Comparison of ENCODE assay signal across 11 mouse cellular contexts in genomic region chr9:107961351-107961762, GRCm38 (mm10). TPM values are rescaled to one million over a fixed set of nuclear protein-coding genes. Genes with fewer than 3 reads are reported as not detected.
DNase-seq lines count a peak whose midpoint lies in the region; ATAC-seq and TF ChIP-seq lines count a peak whose summit lies in the region.
"Had no signal": no experiment of that assay in that cellular context is flagged by ENCODE, and none has a peak within 500 bp of the region (broad histone marks: within the 10 kb centered on the region; RNA-seq: fewer than 3 reads in every experiment).

No protein-coding gene starts in this region.

- peak overlapping the region; percentile 17; the same call in 1 of the 2 replicates for H3K9ac ChIP-seq in neural tube, embryonic 13.5 days
- 0 out of 2 replicates have a peak overlapping the region, but pooled peaks have one; percentile 25 for H3K9ac ChIP-seq in hindbrain, embryonic 12.5 days
- H3K9ac ChIP-seq in lung, postnatal 0 days (replicated peaks; ENCODE audit: low read depth): no peak overlapping the region
- H3K9ac ChIP-seq: limb, embryonic 13.5 days had no signal

- TF ChIP-seq CTCF in lung, adult 2 months (IDR thresholded peaks at IDR 0.05; ENCODE audit: insufficient read depth, low read length): no peak
- TF ChIP-seq CTCF in lung, postnatal 0 days (IDR thresholded peaks at IDR 0.05): no peak

- 69% methylated on average over 10 of the region's 10 CpGs for WGBS in neural tube, embryonic 13.5 days
- 78% methylated on average over 10 of the region's 10 CpGs for WGBS in hindbrain, embryonic 12.5 days
- 87% methylated on average over 10 of the region's 10 CpGs for WGBS in lung, adult 2 months
- WGBS in lung, postnatal 0 days: 87% methylated on average over 10 of the region's 10 CpGs

- TF ChIP-seq POLR2A in lung, adult 2 months (IDR thresholded peaks at IDR 0.05; ENCODE audit: borderline replicate concordance, extremely low read depth, low read depth, low read length): no peak

- TF ChIP-seq EP300 in lung, postnatal 0 days (IDR thresholded peaks at IDR 0.05): no peak

- peak; percentile 63 for ATAC-seq in neural tube, embryonic 13.5 days (ENCODE audit: low read depth)
- no peak; the same call in 1 of the 2 replicates for ATAC-seq in hindbrain, embryonic 12.5 days (ENCODE audit: low FRiP score)
- ATAC-seq in lung, postnatal 0 days: no peak

- intact Hi-C loops in left cerebral cortex, postnatal 10 days (cut with DNase I): loop anchor here (5.0 kb wide), 2 partner anchors 91 to 106 kb away; partner anchors contain the start of gene Amigo3

- no peak overlapping the region for H3K4me3 ChIP-seq in neural tube, embryonic 13.5 days
- H3K4me3 ChIP-seq in hindbrain, embryonic 12.5 days: no peak overlapping the region
- no peak overlapping the region for H3K4me3 ChIP-seq in lung, adult 2 months (replicated peaks; ENCODE audit: extremely low read depth, low read depth, low read length)
- no peak overlapping the region for H3K4me3 ChIP-seq in lung, postnatal 0 days (ENCODE audit: low read depth, low read length)
- H3K4me3 ChIP-seq: limb, embryonic 13.5 days had no signal

- H3K4me2 ChIP-seq in neural tube, embryonic 13.5 days: peak overlapping the region; percentile 22; the same call in 1 of the 2 replicates
- H3K4me2 ChIP-seq in hindbrain, embryonic 12.5 days (replicated peaks): no peak overlapping the region
- H3K4me2 ChIP-seq in lung, postnatal 0 days (replicated peaks; ENCODE audit: low read depth, low read length): no peak overlapping the region
- H3K4me2 ChIP-seq: limb, embryonic 13.5 days had no signal

- DNase-seq in neural tube, embryonic 10.5 days (ENCODE audit: extremely low spot score, low spot score): no peak
- peak; percentile 78 to 79 for DNase-seq in left cerebral cortex, postnatal 10 days (ENCODE audit: extremely low spot score in 1 of 2, low spot score in 2 of 2)
- DNase-seq in right cerebral cortex, postnatal 4 days: peak; percentile 64
- no peak for DNase-seq in lung, adult 2 months
- DNase-seq in lung, postnatal 0 days (ENCODE audit: low spot score): no peak
- no peak for DNase-seq in cerebellum, postnatal 25 days

- H3K27ac ChIP-seq in neural tube, embryonic 13.5 days (replicated peaks): peak overlapping the region; percentile 46
- H3K27ac ChIP-seq in hindbrain, embryonic 12.5 days: peak overlapping the region; percentile 8; the same call in 1 of the 2 replicates
- no peak overlapping the region for H3K27ac ChIP-seq in lung, postnatal 0 days (ENCODE audit: low read length)
- H3K27ac ChIP-seq: limb, embryonic 13.5 days had no signal

- H3K27me3 ChIP-seq in neural tube, embryonic 13.5 days: no peaks in the 10 kb centered on the region
- H3K27me3 ChIP-seq in hindbrain, embryonic 12.5 days: no peaks in the 10 kb centered on the region
- H3K27me3 ChIP-seq in lung, postnatal 0 days (replicated peaks; ENCODE audit: insufficient read depth, low read length): no peaks in the 10 kb centered on the region
- H3K27me3 ChIP-seq: CH12.LX; limb, embryonic 13.5 days had no signal

- peaks cover 12% of the 10 kb centered on the region for H3K4me1 ChIP-seq in neural tube, embryonic 13.5 days (replicated peaks)
- peaks cover 12% of the 10 kb centered on the region for H3K4me1 ChIP-seq in hindbrain, embryonic 12.5 days
- H3K4me1 ChIP-seq in lung, adult 2 months (ENCODE audit: control insufficient read depth, insufficient read depth, low read length): no peaks in the 10 kb centered on the region
- no peaks in the 10 kb centered on the region for H3K4me1 ChIP-seq in lung, postnatal 0 days (ENCODE audit: insufficient read depth, low read depth, low read length)
- H3K4me1 ChIP-seq: limb, embryonic 13.5 days had no signal

- no peaks in the 10 kb centered on the region for H3K9me3 ChIP-seq in neural tube, embryonic 13.5 days
- no peaks in the 10 kb centered on the region for H3K9me3 ChIP-seq in hindbrain, embryonic 12.5 days (replicated peaks)
- no peaks in the 10 kb centered on the region for H3K9me3 ChIP-seq in lung, postnatal 0 days (ENCODE audit: low read length)
- H3K9me3 ChIP-seq: limb, embryonic 13.5 days had no signal

- peaks cover 19% of the 10 kb centered on the region; the same call in 1 of the 2 replicates for H3K36me3 ChIP-seq in neural tube, embryonic 13.5 days
- peaks cover 34% of the 10 kb centered on the region; the same call in 1 of the 2 replicates for H3K36me3 ChIP-seq in hindbrain, embryonic 12.5 days
- H3K36me3 ChIP-seq in lung, postnatal 0 days (ENCODE audit: insufficient read depth, low read length): no peaks in the 10 kb centered on the region

RNA-seq across cellular contexts. Expression of gene Traip, which starts 11.4 kb away (rescaled TPM):
- polyA plus RNA-seq in neural tube, embryonic 13.5 days (2015; fragmentation: Nextera tagmentation; extraction: Ambion mirVana): 6.7 and 8.7 TPM in 2 replicates
- polyA plus RNA-seq in hindbrain, embryonic 12.5 days (2016; fragmentation: Nextera tagmentation; extraction: Ambion mirVana): 15.8 and 17.4 TPM in 2 replicates
- total RNA-seq in left cerebral cortex, postnatal 10 days (2021): 10 to 100 TPM; 16.4 to 17.7 TPM
- polyA plus RNA-seq in lung, adult 2 months (2012; rRNA removed): 0.79 and 0.93 TPM in 2 replicates
- polyA plus RNA-seq in lung, postnatal 0 days (2015; fragmentation: Nextera tagmentation; extraction: Ambion mirVana): 2.2 and 2.6 TPM in 2 replicates

RNA-seq across cellular contexts. Expression of gene Uba7, which starts 13.9 kb away (rescaled TPM):
- polyA plus RNA-seq in neural tube, embryonic 13.5 days (2015; fragmentation: Nextera tagmentation; extraction: Ambion mirVana): 7.6 and 9.3 TPM in 2 replicates
- 11.5 and 12.7 TPM in 2 replicates for polyA plus RNA-seq in hindbrain, embryonic 12.5 days (2016; fragmentation: Nextera tagmentation; extraction: Ambion mirVana)
- 1 to 10 TPM; 2.4 to 2.6 TPM for total RNA-seq in left cerebral cortex, postnatal 10 days (2021)
- 94.0 and 124 TPM in 2 replicates for polyA plus RNA-seq in lung, adult 2 months (2012; rRNA removed)
- polyA plus RNA-seq in lung, postnatal 0 days (2015; fragmentation: Nextera tagmentation; extraction: Ambion mirVana): 33.2 and 33.3 TPM in 2 replicates

RNA-seq across cellular contexts. Expression of gene Gm20661, which starts 21.5 kb away (rescaled TPM):
- 2.0 and 2.2 TPM in 2 replicates for polyA plus RNA-seq in neural tube, embryonic 13.5 days (2015; fragmentation: Nextera tagmentation; extraction: Ambion mirVana)
- 3.2 and 3.3 TPM in 2 replicates for polyA plus RNA-seq in hindbrain, embryonic 12.5 days (2016; fragmentation: Nextera tagmentation; extraction: Ambion mirVana)
- total RNA-seq in left cerebral cortex, postnatal 10 days (2021): under 1 TPM; 0.30 to 0.39 TPM
- polyA plus RNA-seq in lung, adult 2 months (2012; rRNA removed): 3.3 and 5.5 TPM in 2 replicates
- polyA plus RNA-seq in lung, postnatal 0 days (2015; fragmentation: Nextera tagmentation; extraction: Ambion mirVana): 1.8 and 3.6 TPM in 2 replicates
- total RNA-seq: CH12.LX had no signal

RNA-seq across cellular contexts. Expression of gene Inka1, which starts 24.3 kb away (rescaled TPM):
- 28.8 and 30.7 TPM in 2 replicates for polyA plus RNA-seq in neural tube, embryonic 13.5 days (2015; fragmentation: Nextera tagmentation; extraction: Ambion mirVana)
- 51.0 and 52.6 TPM in 2 replicates for polyA plus RNA-seq in hindbrain, embryonic 12.5 days (2016; fragmentation: Nextera tagmentation; extraction: Ambion mirVana)
- 1 to 10 TPM; 4.3 to 5.1 TPM for total RNA-seq in left cerebral cortex, postnatal 10 days (2021)
- 23.1 and 26.6 TPM in 2 replicates for polyA plus RNA-seq in lung, adult 2 months (2012; rRNA removed)
- polyA plus RNA-seq in lung, postnatal 0 days (2015; fragmentation: Nextera tagmentation; extraction: Ambion mirVana): 65.0 and 68.5 TPM in 2 replicates

RNA-seq across cellular contexts. Expression of gene Camkv, which starts 25.9 kb away (rescaled TPM):
- polyA plus RNA-seq in neural tube, embryonic 13.5 days (2015; fragmentation: Nextera tagmentation; extraction: Ambion mirVana): 11.4 and 12.8 TPM in 2 replicates
- polyA plus RNA-seq in hindbrain, embryonic 12.5 days (2016; fragmentation: Nextera tagmentation; extraction: Ambion mirVana): 7.3 and 7.9 TPM in 2 replicates
- total RNA-seq in left cerebral cortex, postnatal 10 days (2021): 100 to 1,000 TPM; 434 to 435 TPM
- polyA plus RNA-seq in lung, adult 2 months (2012; rRNA removed): 0.06 and 0.09 TPM in 2 replicates
- 0.12 and 0.35 TPM in 2 replicates for polyA plus RNA-seq in lung, postnatal 0 days (2015; fragmentation: Nextera tagmentation; extraction: Ambion mirVana)
- total RNA-seq: CH12.LX had no signal
- polyA plus RNA-seq: heart, postnatal 0 days had no signal

Comparison
In these comparisons a context has a peak if more than half of its experiments do, and no peak if none do; other contexts are left out.
1. DNase-seq: peak in left cerebral cortex, postnatal 10 days (2 of 2) and right cerebral cortex, postnatal 4 days (single experiment); none in neural tube, embryonic 10.5 days (single experiment), lung, adult 2 months (single experiment), lung, postnatal 0 days (single experiment) and cerebellum, postnatal 25 days (0 of 2).